Mouse (Mus musculus) ES-E14 (cell line): ENCODE data around the gene Eif3b.

Experiments used
- MAFK ChIP-seq: IDR thresholded peaks from 2 replicates; pipeline ENCODE4 v1.6.1; 2014; ENCODE audit warnings: mild to moderate bottlenecking, low read depth, low read length, inconsistent platforms; ENCODE audit not compliant: insufficient read depth
- ZC3H11A ChIP-seq: IDR thresholded peaks from 2 replicates; pipeline ENCODE4 v1.6.1; 2012; ENCODE audit warnings: low read depth, mild to moderate bottlenecking, inconsistent platforms, low read length, borderline replicate concordance
- ZNF384 ChIP-seq: IDR thresholded peaks from 2 replicates; pipeline ENCODE4 v1.6.1; 2012; ENCODE audit warnings: low read depth, low read length, inconsistent platforms

- no peak for TF ChIP-seq ZNF384
- no peak for TF ChIP-seq MAFK
- no peak for TF ChIP-seq ZC3H11A
Measured at GRCm38 (mm10) chr5:140402640-140403270, 16.4 kb upstream of the Eif3b start.
